Mouse (Mus musculus): ENCODE measurements around the gene Gm1673. TPM values are rescaled to one million over a fixed set of nuclear protein-coding genes. Genes with fewer than 3 reads are reported as not detected.

The Gm1673 gene
- 100 to 1,000 TPM in 1 of 2 experiments, 10 to 100 TPM in 1; 61.9 to 152 TPM for polyA plus RNA-seq (2012; fragmentation: generic; extraction: Trizol)

DNA sequence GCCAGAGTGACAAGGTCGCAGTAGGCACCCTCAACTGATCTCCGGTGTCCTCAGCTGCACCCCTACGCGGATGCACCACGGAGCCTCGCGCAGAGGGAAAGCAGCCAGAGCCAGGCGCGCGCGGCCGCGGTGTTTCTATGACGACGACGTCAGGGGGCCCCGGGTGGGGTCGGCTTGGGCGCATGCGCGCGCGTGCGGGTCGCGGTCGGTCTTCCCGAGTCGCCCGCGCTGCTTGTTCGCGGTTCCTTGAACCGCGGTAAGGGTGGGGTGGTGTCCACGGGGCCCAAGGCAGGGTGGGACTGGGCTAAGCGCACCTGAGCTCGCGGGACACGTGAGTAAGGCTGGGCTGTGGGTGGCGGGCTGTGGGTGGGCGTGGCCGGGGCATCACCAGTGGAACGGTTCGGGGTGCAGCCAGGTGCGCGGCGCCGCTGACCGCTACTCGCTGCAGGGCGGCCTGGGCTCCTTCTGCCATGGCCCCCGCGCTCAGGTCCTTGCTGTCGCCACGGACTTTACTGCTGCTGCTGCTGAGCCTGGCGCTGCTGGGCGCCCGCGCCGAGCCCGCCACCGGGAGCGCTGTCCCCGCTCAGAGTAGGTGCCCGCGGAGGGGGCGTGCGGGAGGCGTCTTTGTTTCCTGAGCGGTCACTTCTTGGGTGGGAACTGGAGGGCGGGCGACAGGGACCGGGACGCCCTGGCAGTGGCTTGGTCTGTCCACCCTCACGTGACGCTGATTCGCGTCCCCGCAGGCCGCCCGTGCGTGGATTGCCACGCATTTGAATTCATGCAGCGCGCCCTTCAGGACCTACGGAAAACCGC, at the start of gene Gm1673:
TSS of gene Gm1673 (plus strand) at position 125 of the 813 bp plus-strand sequence.

DNA sequence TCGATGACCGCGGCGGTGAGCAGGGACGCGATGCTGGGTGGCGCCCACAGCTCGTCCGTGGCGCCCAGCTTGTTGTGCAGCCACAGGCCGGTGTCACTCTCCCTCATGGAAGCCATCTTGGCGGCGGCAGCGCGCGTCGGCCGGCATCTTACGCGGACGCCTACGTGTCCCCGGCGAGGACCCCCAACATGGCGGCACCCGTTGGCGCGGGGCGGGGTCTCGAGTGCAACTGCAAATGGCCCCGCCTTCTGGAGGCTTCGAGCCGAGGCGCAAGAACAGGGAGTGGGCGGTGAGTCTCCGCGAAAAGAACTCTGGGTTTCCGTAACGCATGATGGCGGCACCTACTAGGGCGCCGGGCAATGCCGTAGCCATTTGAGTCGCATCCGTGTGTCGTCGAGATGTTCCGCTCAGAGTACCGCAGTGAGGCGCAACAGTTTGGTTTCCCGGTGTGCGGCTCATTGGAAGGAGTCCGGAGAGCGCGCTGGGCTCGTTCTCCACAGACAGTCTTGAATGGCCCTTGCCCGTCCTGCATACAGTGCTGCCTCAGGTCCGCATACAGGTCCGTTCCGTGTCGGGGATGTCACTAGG, 47.0 kb upstream of the Gm1673 start, which contains the start of gene Nelfa:
TSS of gene Nelfa (minus strand) at position 294 of the 588 bp plus-strand sequence.

DNA sequence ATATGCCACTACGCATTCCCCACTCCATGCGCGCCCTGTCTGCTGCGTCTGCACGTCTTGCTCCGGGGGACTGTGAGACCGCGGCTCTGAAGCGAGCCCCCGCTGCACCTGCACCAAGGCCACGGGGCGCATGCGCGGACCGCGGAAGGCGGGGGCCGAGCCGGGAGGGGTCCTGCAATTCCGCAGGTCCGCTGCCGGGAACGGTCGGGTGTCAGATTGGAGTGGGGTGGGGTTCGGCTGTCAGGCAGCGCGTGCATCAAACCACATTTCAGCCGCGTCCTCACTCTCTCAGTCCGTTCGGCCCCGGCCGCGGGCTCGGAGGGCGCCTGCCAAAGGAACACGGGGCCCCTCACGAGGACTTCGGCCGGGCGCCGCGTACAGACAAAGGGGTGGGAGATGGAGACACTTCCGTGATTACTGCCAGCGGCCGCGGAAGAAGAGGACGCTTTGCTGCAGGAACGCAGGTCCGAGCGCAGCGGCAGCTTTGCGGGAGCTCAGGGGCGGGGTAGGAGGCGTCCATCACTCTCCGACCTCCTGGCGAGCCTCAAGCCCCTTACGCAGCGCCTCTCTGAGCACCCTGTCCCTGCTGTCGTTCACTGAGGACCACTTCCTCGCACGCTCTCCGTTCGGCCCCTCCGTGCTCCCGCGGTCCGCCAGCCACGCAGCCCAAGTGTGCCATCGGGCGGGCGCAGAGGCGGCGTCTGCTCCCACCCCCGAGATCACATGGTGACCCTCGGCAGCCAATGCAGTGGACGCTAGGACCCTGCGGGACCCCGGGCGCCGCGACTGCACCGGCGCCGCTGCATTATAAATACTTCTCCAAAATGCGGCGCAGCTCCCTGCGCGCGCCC, 12.8 kb downstream of the Gm1673 start, which contains the start of gene Nat8l:
TSS of gene Nat8l (plus strand) at position 142 of the 851 bp plus-strand sequence.

Other genes starting within 250 kb of the Gm1673 start
- gene Letm1, start 200.6 kb upstream of the Gm1673 start, polyA plus RNA-seq (2012; fragmentation: generic; extraction: Trizol), result 10 to 100 TPM; 17.4 to 20.8 TPM
- gene Nsd2, start 162.7 kb upstream of the Gm1673 start, polyA plus RNA-seq (2012; fragmentation: generic; extraction: Trizol), result 10 to 100 TPM; 16.4 to 18.4 TPM
- 10 to 100 TPM; 12.0 to 20.6 TPM for gene Nelfa, start 47.0 kb upstream of the Gm1673 start, polyA plus RNA-seq (2012; fragmentation: generic; extraction: Trizol)
- under 1 TPM in 1 of 2 experiments, not detected in 1; 0.01 TPM for gene Nat8l, start 12.6 kb downstream of the Gm1673 start, polyA plus RNA-seq (2012; fragmentation: generic; extraction: Trizol)
- gene Poln, start 186.0 kb downstream of the Gm1673 start, polyA plus RNA-seq (2012; fragmentation: generic; extraction: Trizol), result 1 to 10 TPM in 1 of 2 experiments, under 1 TPM in 1; 0.13 to 1.1 TPM
- 1 to 10 TPM in 1 of 2 experiments, under 1 TPM in 1; 0.87 to 2.6 TPM for gene Haus3, start 186.1 kb downstream of the Gm1673 start, polyA plus RNA-seq (2012; fragmentation: generic; extraction: Trizol)
- gene Mxd4, start 204.3 kb downstream of the Gm1673 start, polyA plus RNA-seq (2012; fragmentation: generic; extraction: Trizol), result 100 to 1,000 TPM in 1 of 2 experiments, 10 to 100 TPM in 1; 22.3 to 155 TPM